ENCODE assay signal across 17 mouse cellular contexts in genomic region chr15:86590896-86591295, GRCm38 (mm10).
DNase-seq lines count a peak whose midpoint lies in the region; ATAC-seq and TF ChIP-seq lines count a peak whose summit lies in the region.
"Had no signal": no experiment of that assay in that cellular context is flagged by ENCODE, and none has a peak within 500 bp of the region (broad histone marks: within the 10 kb centered on the region; RNA-seq: fewer than 3 reads in every experiment).

No protein-coding gene starts in this region.

- no peak overlapping the region for H3K9ac ChIP-seq in intestine, postnatal 0 days (ENCODE audit: low read depth, low read length)
- H3K9ac ChIP-seq in intestine, embryonic 16.5 days (ENCODE audit: low read depth, low read length) = no peak overlapping the region
- H3K9ac ChIP-seq in lung, embryonic 14.5 days = no peak overlapping the region
- H3K9ac ChIP-seq: forebrain, embryonic 12.5 days; neural tube, embryonic 13.5 days had no signal

- TF ChIP-seq CTCF in intestine, postnatal 0 days (IDR thresholded peaks at IDR 0.05; ENCODE audit: low read depth) = peak; percentile 41
- TF ChIP-seq CTCF in lung, embryonic 14.5 days (IDR thresholded peaks at IDR 0.05; ENCODE audit: low read depth) = 0 out of 2 replicates have a peak, but pooled peaks have one; percentile 20

- H3K36me3 ChIP-seq in intestine, postnatal 0 days (ENCODE audit: control insufficient read depth, insufficient read depth) = no peaks in the 10 kb centered on the region
- H3K36me3 ChIP-seq in intestine, embryonic 16.5 days (ENCODE audit: control insufficient read depth, insufficient read depth, low read length) = no peaks in the 10 kb centered on the region
- H3K36me3 ChIP-seq in lung, embryonic 14.5 days (ENCODE audit: insufficient read depth) = no peaks in the 10 kb centered on the region
- H3K36me3 ChIP-seq: forebrain, embryonic 12.5 days; hindbrain, embryonic 10.5 days; neural tube, embryonic 13.5 days had no signal

- ATAC-seq in intestine, postnatal 0 days = no peak
- no peak for ATAC-seq in intestine, embryonic 16.5 days
- no peak for ATAC-seq in lung, embryonic 14.5 days (ENCODE audit: insufficient read depth)
- ATAC-seq: Patski had no signal

- 66% methylated on average over 5 of the region's 5 CpGs for WGBS in intestine, postnatal 0 days
- 63% methylated on average over 5 of the region's 5 CpGs for WGBS in intestine, embryonic 16.5 days
- WGBS in lung, embryonic 14.5 days = 65% methylated on average over 5 of the region's 5 CpGs

- no peak overlapping the region for H3K27ac ChIP-seq in intestine, postnatal 0 days (ENCODE audit: low read depth, low read length)
- no peak overlapping the region for H3K27ac ChIP-seq in intestine, embryonic 16.5 days (ENCODE audit: low read length)
- H3K27ac ChIP-seq in lung, embryonic 14.5 days (ENCODE audit: low read depth) = no peak overlapping the region
- H3K27ac ChIP-seq: forebrain, embryonic 12.5 days; hindbrain, embryonic 10.5 days; macrophage; neural tube, embryonic 13.5 days had no signal

- H3K4me3 ChIP-seq in intestine, postnatal 0 days (ENCODE audit: low read depth, low read length) = no peak overlapping the region
- no peak overlapping the region for H3K4me3 ChIP-seq in intestine, embryonic 16.5 days (ENCODE audit: low read length)
- no peak overlapping the region for H3K4me3 ChIP-seq in lung, embryonic 14.5 days (ENCODE audit: low read depth, low read length)
- H3K4me3 ChIP-seq: forebrain, embryonic 12.5 days; hindbrain, embryonic 10.5 days; neural tube, embryonic 13.5 days had no signal

- peak; percentile 15 for DNase-seq in embryo, embryonic 10.5 days (ENCODE audit: low spot score)
- no peak for DNase-seq in embryo, embryonic 11 days
- DNase-seq in lung, embryonic 14.5 days = no peak
- no peak for DNase-seq in lung, postnatal 25 days (ENCODE audit: low spot score)
- DNase-seq in retina, postnatal 1 day = peak; percentile 51
- no peak for DNase-seq in thymus, postnatal 0 days (ENCODE audit: low spot score)
- DNase-seq: cerebellum, adult 8-10 months; layer of hippocampus, postnatal 36 days; lung, adult 18-20 months; thymus, postnatal 36 days had no signal

- H3K4me2 ChIP-seq in intestine, postnatal 0 days (replicated peaks; ENCODE audit: low read depth) = no peak overlapping the region
- no peak overlapping the region for H3K4me2 ChIP-seq in intestine, embryonic 16.5 days (ENCODE audit: low read depth, low read length)
- no peak overlapping the region for H3K4me2 ChIP-seq in lung, embryonic 14.5 days
- H3K4me2 ChIP-seq: forebrain, embryonic 12.5 days; neural tube, embryonic 13.5 days had no signal

- no peaks in the 10 kb centered on the region for H3K4me1 ChIP-seq in intestine, postnatal 0 days (replicated peaks; ENCODE audit: control insufficient read depth, insufficient read depth, low read length)
- no peaks in the 10 kb centered on the region for H3K4me1 ChIP-seq in intestine, embryonic 16.5 days (ENCODE audit: control insufficient read depth, insufficient read depth, low read length)
- H3K4me1 ChIP-seq in lung, embryonic 14.5 days (ENCODE audit: insufficient read depth) = no peaks in the 10 kb centered on the region

- H3K9me3 ChIP-seq in intestine, postnatal 0 days (ENCODE audit: control insufficient read depth) = no peaks in the 10 kb centered on the region
- H3K9me3 ChIP-seq in intestine, embryonic 16.5 days (ENCODE audit: control insufficient read depth, low read length) = no peaks in the 10 kb centered on the region
- no peaks in the 10 kb centered on the region for H3K9me3 ChIP-seq in lung, embryonic 14.5 days (ENCODE audit: low read depth, low read length)
- H3K9me3 ChIP-seq: forebrain, embryonic 12.5 days; hindbrain, embryonic 10.5 days; neural tube, embryonic 13.5 days had no signal

- no peaks in the 10 kb centered on the region for H3K27me3 ChIP-seq in intestine, postnatal 0 days (replicated peaks; ENCODE audit: control insufficient read depth, insufficient read depth, low read length)
- no peaks in the 10 kb centered on the region for H3K27me3 ChIP-seq in intestine, embryonic 16.5 days (replicated peaks; ENCODE audit: control insufficient read depth, insufficient read depth, low read length)
- no peaks in the 10 kb centered on the region for H3K27me3 ChIP-seq in lung, embryonic 14.5 days (ENCODE audit: insufficient read depth, low read length)
- H3K27me3 ChIP-seq: forebrain, embryonic 12.5 days; neural tube, embryonic 13.5 days had no signal

Comparison
In these comparisons a context has a peak if more than half of its experiments do, and no peak if none do; other contexts are left out.
1. DNase-seq: peak in embryo, embryonic 10.5 days (single experiment) and retina, postnatal 1 day (single experiment); none in embryo, embryonic 11 days (single experiment), lung, embryonic 14.5 days (single experiment), lung, postnatal 25 days (single experiment) and thymus, postnatal 0 days (single experiment).